Mouse (Mus musculus) MEL (cell line): ENCODE results near the gene Hoxb4.

Experiments used
- EP300 ChIP-seq, 2 experiments: IDR thresholded peaks; 2 replicates each; pipeline ENCODE4 v1.6.1; 2011; ENCODE audit warnings: improper control_type of control experiment in 2 of 2, low read length in 2 of 2, low read depth in 1 of 2, mild to moderate bottlenecking in 1 of 2
- MAFK ChIP-seq: IDR thresholded peaks from 2 replicates; pipeline ENCODE4 v1.6.1; 2011; ENCODE audit warnings: low read depth, mild to moderate bottlenecking, low read length, improper control_type of control experiment, borderline replicate concordance
- POLR2A ChIP-seq, 2 experiments: IDR thresholded peaks; 2 replicates each; pipeline ENCODE4 v1.6.1; 2011 to 2012; ENCODE audit warnings: low read length in 2 of 2, mild to moderate bottlenecking in 2 of 2, control low read depth in 1 of 2, improper control_type of control experiment in 1 of 2, low read depth in 1 of 2, moderate library complexity in 1 of 2; ENCODE audit not compliant: control insufficient read depth in 1 of 2, insufficient read depth in 1 of 2, poor library complexity in 1 of 2
- SMC3 ChIP-seq: IDR thresholded peaks from 2 replicates; pipeline ENCODE4 v1.6.1; 2011; ENCODE audit warnings: low read depth, low read length, improper control_type of control experiment
- USF1 ChIP-seq: IDR thresholded peaks from 2 replicates; pipeline ENCODE4 v1.6.1; 2014; ENCODE audit warnings: low read depth, mild to moderate bottlenecking, inconsistent platforms, low read length, improper control_type of control experiment, moderate library complexity

- TF ChIP-seq EP300 (IDR thresholded peaks at IDR 0.05; ENCODE audit: low read depth in 1 of 2, low read length in 2 of 2) (no peak), USF1 (no peak), SMC3 (no peak), MAFK (no peak), POLR2A (IDR thresholded peaks at IDR 0.05; ENCODE audit: control insufficient read depth in 1 of 2, insufficient read depth in 1 of 2, low read depth in 1 of 2, low read length in 2 of 2, poor library complexity in 1 of 2) (no peak)
Observed at GRCm38 (mm10) chr11:96369140-96369539, 51.1 kb downstream of the Hoxb4 start.
